Mouse (Mus musculus) bone marrow, adult 2 months (tissue): Measurements from ENCODE around the gene Cadm2.

Experiments used
- CTCF ChIP-seq: fragments of 200-500 bp; IDR thresholded peaks from 2 replicates; pipeline ENCODE4 v1.5.1; 2011; ENCODE audit warnings: low read length, control low read depth; ENCODE audit not compliant: control insufficient read depth, insufficient read depth
- POLR2A ChIP-seq: fragments of 200-500 bp; IDR thresholded peaks from 2 replicates; pipeline ENCODE4 v1.6.1; 2011; ENCODE audit warnings: low read depth, mild to moderate bottlenecking, control low read depth, low read length, borderline replicate concordance; ENCODE audit not compliant: control insufficient read depth

DNA sequence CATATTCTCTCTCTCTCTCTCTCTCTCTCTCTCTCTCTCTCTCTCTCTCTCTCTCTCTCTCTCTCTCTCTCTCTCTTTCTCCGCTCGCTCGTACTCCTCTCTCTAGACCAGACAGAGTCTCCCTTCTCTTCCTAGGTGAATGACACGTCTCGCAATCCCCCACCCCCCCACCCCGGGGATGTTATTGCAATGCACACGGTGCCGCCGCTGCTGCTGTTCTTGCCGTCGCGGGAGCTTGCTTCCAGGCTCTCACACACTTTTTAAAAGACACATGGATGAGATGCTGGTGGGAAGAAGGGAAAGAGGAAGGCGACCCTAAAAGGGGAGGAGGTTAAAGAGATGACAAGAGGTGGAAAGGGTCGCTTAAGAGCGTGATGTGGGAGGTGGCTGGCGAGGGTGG lies 1.3 kb downstream of the Cadm2 start:
- TF ChIP-seq CTCF (no peak), POLR2A (no peak)
